Mouse (Mus musculus) gastrocnemius, postnatal 10 days (tissue): ENCODE results near the gene Psmg1. TPM values are rescaled to one million over a fixed set of nuclear protein-coding genes. Genes with fewer than 3 reads are reported as not detected.
A peak's percentile ranks its signal among the peaks of the same experiment; 100 is the strongest.
"Not testable (repeated sequence)": the region's sequence is repeated elsewhere in the genome, so short reads cannot be mapped to it uniquely, and the experiment has no call there.

Experiments used
- DNase-seq: peaks from one replicate; pipeline ENCODE4 v3.0.0; 2021; ENCODE audit warnings: mixed read lengths
- microRNA-seq, 2 experiments: library from miRNA; unstranded; fragments of <30 nt; microRNA quantifications; one replicate each; pipeline ENCODE4 v1.2.0; 2021
- total RNA-seq, 2 experiments: library from RNA; stranded (reverse); gene quantifications; 2 replicates each; pipeline ENCODE4 v1.2.3; 2021

The Psmg1 gene
- total RNA-seq, 2 experiments from 2014 or later: 17.5 to 19.4 TPM

DNA sequence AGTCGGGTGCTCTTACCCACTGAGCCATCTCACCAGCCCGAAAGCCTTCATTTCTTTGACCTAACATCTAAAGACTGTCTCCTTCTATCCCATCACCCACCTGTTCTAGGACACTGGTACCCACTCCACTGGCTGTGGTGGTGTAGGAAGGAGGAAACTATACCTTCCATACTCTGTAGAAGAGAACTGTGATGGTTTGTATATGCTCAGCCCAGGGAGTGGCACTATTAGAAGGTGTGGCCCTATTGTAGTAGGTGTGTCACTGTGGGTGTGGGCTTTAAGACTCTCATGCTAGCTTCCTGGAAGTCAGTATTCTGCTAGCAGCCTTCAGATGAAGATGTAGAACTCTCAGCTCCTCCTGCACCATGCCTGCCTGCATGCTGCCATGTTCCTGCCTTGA lies 30.1 kb downstream of the Psmg1 start:
- DNase-seq: not testable (repeated sequence)

GRCm38 (mm10) chr16:95958080-95958479 lies 32.7 kb downstream of the Psmg1 start:
- no peak for DNase-seq

- DNase-seq: no peak
Measured at GRCm38 (mm10) chr16:95956618-95957017, 34.1 kb downstream of the Psmg1 start.

DNA sequence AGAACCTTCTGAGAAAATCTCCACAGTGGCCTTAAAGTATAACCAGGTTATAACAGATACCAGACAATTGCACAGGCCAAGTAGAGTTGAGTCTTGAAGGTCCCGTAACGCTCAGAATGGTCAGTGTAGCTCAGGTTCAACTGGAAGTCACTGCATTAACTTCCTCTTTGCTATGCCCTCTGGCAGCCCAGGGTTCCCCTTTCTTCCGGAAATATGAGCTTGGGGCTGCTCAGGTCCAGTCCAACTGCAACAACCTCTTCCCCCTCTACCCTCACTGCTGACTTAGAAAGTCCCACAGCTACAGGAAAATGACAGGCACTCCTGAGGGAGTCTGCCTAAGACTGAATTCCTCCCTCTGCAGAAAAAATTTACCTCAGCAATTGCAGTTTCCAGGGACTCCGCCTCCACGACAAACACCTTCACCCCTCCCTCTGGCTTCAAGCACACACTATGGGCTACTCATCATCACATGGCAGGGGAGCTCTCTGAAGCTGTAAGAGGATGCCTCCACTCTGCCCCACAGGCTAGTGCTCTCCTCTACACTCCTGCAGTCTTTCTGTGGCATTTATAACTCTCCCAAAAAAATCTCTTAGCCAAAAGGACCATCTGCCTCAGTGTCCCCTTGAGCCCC lies 34.9 kb downstream of the Psmg1 start:
- DNase-seq: no peak

- DNase-seq: no peak
Measured at GRCm38 (mm10) chr16:95954341-95954740, 36.4 kb downstream of the Psmg1 start.

- no peak for DNase-seq
Measured at GRCm38 (mm10) chr16:95953159-95953650, 37.6 kb downstream of the Psmg1 start.

DNA sequence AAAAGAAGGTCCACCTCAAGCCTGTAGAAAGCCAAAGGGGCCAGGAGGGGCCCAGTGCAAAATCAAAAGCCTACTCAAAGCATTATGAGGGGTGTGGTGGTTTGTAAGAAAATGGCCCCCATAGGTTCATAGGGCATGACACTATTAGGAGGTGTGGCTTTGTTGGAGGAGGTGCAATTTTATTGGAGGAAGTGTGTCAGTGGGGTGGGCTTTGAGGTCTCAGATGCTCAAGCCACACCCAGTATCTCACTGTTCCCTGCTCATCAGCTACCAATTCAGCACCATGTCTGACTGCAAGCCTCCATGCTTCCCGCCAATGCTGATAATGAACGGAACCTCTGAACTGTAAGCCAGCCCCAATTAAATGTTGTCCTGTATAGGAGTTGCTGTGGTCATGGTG lies 39.3 kb downstream of the Psmg1 start:
- no peak for DNase-seq

DNA sequence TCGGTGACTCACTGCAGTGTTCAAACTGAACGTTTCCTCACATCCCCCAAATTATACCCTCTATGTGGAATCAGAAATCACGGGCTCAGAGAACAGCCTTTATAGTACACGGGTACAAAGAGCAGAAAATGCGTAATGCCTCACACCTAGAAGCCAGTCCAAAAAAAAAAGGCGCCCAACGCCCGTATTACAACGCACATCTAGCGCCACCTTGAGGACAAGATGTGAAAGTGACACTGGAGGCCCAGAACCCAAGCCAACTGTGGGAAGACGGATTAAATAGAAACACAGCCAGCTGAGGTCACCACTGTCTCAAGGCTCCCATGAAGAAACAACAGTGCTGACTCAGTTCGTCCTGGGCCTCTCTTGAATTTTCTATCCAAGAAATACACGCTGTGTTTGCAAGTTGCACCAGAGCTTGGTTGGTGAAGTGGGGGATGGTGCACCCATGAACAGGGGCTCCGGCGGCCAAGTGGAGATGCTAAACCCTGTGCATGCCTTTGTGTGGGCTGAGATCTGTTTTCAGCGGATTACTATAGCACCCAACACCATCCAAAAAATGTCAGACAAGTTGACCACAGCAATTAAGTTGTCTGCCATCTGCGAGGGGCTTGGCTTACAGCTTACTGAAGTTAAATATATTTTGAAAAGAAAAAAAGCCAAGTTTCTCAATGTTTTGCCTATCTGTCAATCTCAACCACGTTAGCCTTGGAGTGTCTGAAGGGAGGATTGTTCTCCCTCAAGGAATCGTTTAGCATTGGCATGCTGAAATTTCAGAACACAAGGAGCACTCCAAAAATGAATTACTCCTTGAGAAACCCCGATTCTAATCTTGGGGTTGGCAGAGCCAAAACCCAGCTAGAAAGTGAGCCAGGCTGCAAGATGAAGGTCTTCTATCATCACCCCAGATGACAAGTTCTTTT lies 45.1 kb downstream of the Psmg1 start:
- DNase-seq: peak; percentile 51

DNA sequence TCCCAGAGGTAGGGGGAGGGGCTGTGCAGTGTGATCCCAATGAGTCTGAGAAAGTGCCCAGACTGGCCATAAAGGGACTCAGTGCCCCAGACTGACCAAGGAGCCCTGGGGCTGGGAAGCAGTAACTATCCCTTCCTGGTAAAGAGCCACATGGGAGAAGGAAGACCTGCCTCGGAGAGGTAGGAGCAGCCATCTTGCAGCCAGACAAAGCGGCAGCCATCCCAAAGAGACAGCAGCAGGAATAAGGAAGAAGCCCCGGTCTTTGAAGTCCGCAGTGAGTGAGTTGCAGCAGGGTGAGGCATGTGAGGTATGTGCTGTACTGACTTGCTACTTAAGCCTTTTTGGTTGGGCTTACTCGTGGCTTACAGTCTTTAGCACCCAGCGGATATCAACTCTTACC lies 47.6 kb downstream of the Psmg1 start:
- no peak for DNase-seq

- no peak for DNase-seq
Measured at GRCm38 (mm10) chr16:95941575-95941974, 49.2 kb downstream of the Psmg1 start.

GRCm38 (mm10) chr16:95935495-95935961 lies 55.2 kb downstream of the Psmg1 start:
- no peak for DNase-seq

DNA sequence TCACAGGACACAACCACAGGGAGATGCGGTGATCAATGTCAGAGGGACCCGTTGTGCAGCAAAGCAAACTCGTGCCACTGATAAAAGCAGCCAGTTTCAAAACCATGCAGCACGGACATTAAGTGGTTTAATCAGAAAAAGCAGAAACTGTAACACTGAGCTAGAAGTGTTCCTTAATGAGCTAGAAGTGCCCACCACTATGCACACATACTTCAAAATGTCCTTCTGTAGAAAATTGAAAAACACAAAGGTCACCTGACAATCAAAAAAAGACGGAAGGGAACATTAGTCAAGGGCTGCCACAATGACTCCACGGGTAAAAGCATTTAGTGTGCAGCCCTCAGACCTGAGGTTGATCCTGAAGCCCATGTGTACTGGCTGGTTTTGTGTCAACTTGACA lies 57.9 kb downstream of the Psmg1 start:
- no peak for DNase-seq

DNA sequence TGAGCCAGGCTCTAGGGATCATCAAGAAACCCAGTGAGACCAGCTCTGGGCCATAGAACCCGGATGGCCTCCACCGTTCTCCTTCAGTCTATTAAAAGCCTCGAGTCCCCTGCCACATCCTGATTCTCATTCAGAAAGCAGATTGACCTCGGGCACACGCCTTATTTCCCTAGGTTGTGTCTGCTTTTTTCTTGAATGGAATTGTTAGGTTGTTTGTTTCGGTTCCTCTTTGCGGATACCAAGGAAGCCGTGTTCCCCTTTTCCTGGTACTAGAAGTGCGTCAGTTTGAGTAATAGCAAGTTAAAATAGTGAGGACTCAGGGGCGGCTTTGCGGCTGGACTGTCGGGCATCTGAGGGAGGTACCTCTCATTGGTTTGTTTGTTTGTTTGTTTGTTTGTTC lies 59.3 kb downstream of the Psmg1 start:
- no peak for DNase-seq

Small RNA genes within 50 kb of the gene (microRNA-seq; reads per million reads assigned to microRNA genes)
- gene Gm27833: 0 reads per million in 2 experiments

Other genes starting within 250 kb of the Psmg1 start
- 10 to 100 TPM; 86.5 to 98.7 TPM for gene Brwd1, start 91.6 kb upstream of the Psmg1 start, total RNA-seq
- 100 to 1,000 TPM in 1 of 2 experiments, 10 to 100 TPM in 1; 89.4 to 103 TPM for gene Hmgn1, start 136.8 kb upstream of the Psmg1 start, total RNA-seq
- 10 to 100 TPM in 1 of 2 experiments, 1 to 10 TPM in 1; 9.6 to 12.1 TPM for gene Wrb, start 154.4 kb upstream of the Psmg1 start, total RNA-seq
- 1 to 10 TPM; 1.2 to 1.5 TPM for gene Lca5l, start 201.3 kb upstream of the Psmg1 start, total RNA-seq
- gene Sh3bgr, start 209.5 kb upstream of the Psmg1 start, total RNA-seq: 100 to 1,000 TPM; 810 to 907 TPM
- gene B3galt5, start 244.8 kb upstream of the Psmg1 start, total RNA-seq: under 1 TPM; 0.16 to 0.26 TPM